Mouse (Mus musculus) intestine, embryonic 16.5 days (tissue): Measurements from ENCODE around the gene Mipep. TPM values are rescaled to one million over a fixed set of nuclear protein-coding genes. Genes with fewer than 3 reads are reported as not detected.

ENCODE experiments used
- ATAC-seq: fragments of 200-750 bp; cut with Nextera tagmentation; 2 replicates; pipeline ENCODE4 v1.8.0; 2017; ENCODE audit warnings: moderate TSS enrichment, moderate library complexity
- H3K27ac ChIP-seq: fragments of 300-500 bp; sonication (generic); 2 replicates; pipeline ENCODE4 v1.5.1; 2014; ENCODE audit warnings: mild to moderate bottlenecking, low read length
- H3K27me3 ChIP-seq: fragments of 300-500 bp; sonication (generic); replicated peaks from 2 replicates; pipeline ENCODE4 v1.6.1; 2014; ENCODE audit warnings: low read length, control low read depth, mixed read lengths; ENCODE audit not compliant: control insufficient read depth, insufficient read depth
- H3K36me3 ChIP-seq: fragments of 300-500 bp; sonication (generic); 2 replicates; pipeline ENCODE4 v1.6.1; 2014; ENCODE audit warnings: low read length, control low read depth; ENCODE audit not compliant: control insufficient read depth, insufficient read depth
- H3K4me1 ChIP-seq: fragments of 300-500 bp; sonication (generic); 2 replicates; pipeline ENCODE4 v1.6.1; 2014; ENCODE audit warnings: low read length, control low read depth, mixed read lengths; ENCODE audit not compliant: control insufficient read depth, insufficient read depth
- H3K4me2 ChIP-seq: fragments of 300-500 bp; sonication (generic); 2 replicates; pipeline ENCODE4 v1.6.1; 2014; ENCODE audit warnings: low read depth, low read length, control low read depth
- H3K4me3 ChIP-seq: fragments of 300-500 bp; sonication (generic); 2 replicates; pipeline ENCODE4 v1.5.1; 2014; ENCODE audit warnings: mild to moderate bottlenecking, low read length
- H3K9ac ChIP-seq: fragments of 300-500 bp; sonication (generic); 2 replicates; pipeline ENCODE4 v1.6.1; 2014; ENCODE audit warnings: low read depth, low read length
- H3K9me3 ChIP-seq: fragments of 300-500 bp; sonication (generic); 2 replicates; pipeline ENCODE4 v1.6.1; 2016; ENCODE audit warnings: low read length, control low read depth; ENCODE audit not compliant: control insufficient read depth
- WGBS: fragments of 180-500 bp; shearing (Covaris S2); extraction: QIAGEN DNeasy Blood & Tissue Kit; methylation state at CpG from one replicate; pipeline ENCODE4 v1.1.7; 2014; 5-methylcytosine and 5-hydroxymethylcytosine counted together
- polyA plus RNA-seq: library from polyadenylated mRNA; unstranded; fragments of >200 nt; fragmentation: Nextera tagmentation; extraction: Ambion mirVana; gene quantifications from 2 replicates; pipeline ENCODE4 v1.2.1, GENCODE M21; 2015

Gene Mipep
- 20.0 and 21.2 TPM in 2 replicates for polyA plus RNA-seq

GRCm38 (mm10) chr14:60784427-60785315, at the start of gene Mipep:
Mipep (plus strand) TSS chr14:60784573.
- Histone ChIP-seq H3K27ac (peak within 1 kb of the TSS; percentile 28; the same call in 1 of the 2 replicates), H3K9me3 (no peaks in the 10 kb centered on the region), H3K27me3 (no peaks in the 10 kb centered on the region), H3K36me3 (no peaks in the 10 kb centered on the region), H3K4me1 (no peaks in the 10 kb centered on the region), H3K9ac (peak within 1 kb of the TSS; percentile 85), H3K4me2 (peak within 1 kb of the TSS; percentile 81), H3K4me3 (peak within 1 kb of the TSS; percentile 84)
- under 1% methylated on average over 60 of the region's 61 CpGs for WGBS
- ATAC-seq: peak; percentile 96

GRCm38 (mm10) chr14:60735206-60735605, 49.2 kb upstream of the Mipep start:
- 59% methylated on average over 5 of the region's 5 CpGs for WGBS
- Histone ChIP-seq H3K4me3 (no peak overlapping the region), H3K4me2 (no peak overlapping the region), H3K4me1 (peaks cover 47% of the 10 kb centered on the region), H3K27me3 (no peaks in the 10 kb centered on the region), H3K9me3 (no peaks in the 10 kb centered on the region), H3K36me3 (no peaks in the 10 kb centered on the region), H3K27ac (peak overlapping the region; percentile 41; the same call in 1 of the 2 replicates), H3K9ac (no peak overlapping the region)
- ATAC-seq: no peak

- WGBS: 53% methylated on average over 13 of the region's 13 CpGs
- Histone ChIP-seq H3K36me3 (no peaks in the 10 kb centered on the region), H3K27ac (peak overlapping the region; percentile 58), H3K4me1 (peaks cover 52% of the 10 kb centered on the region), H3K9ac (peak overlapping the region; percentile 39), H3K4me3 (no peak overlapping the region), H3K27me3 (no peaks in the 10 kb centered on the region), H3K4me2 (peak overlapping the region; percentile 31; the same call in 1 of the 2 replicates), H3K9me3 (no peaks in the 10 kb centered on the region)
- no peak for ATAC-seq
Measured at GRCm38 (mm10) chr14:60735848-60736547, 48.4 kb upstream of the Mipep start.

- peak overlapping the region; percentile 31; the same call in 1 of the 2 replicates for H3K4me2 ChIP-seq
- no peaks in the 10 kb centered on the region for H3K36me3 ChIP-seq
- H3K27ac ChIP-seq: peak overlapping the region; percentile 58
- WGBS: 17% methylated on average over 4 of the region's 4 CpGs
- peaks cover 56% of the 10 kb centered on the region for H3K4me1 ChIP-seq
- ATAC-seq: peak; percentile 41
- no peaks in the 10 kb centered on the region for H3K27me3 ChIP-seq
- H3K9ac ChIP-seq: peak overlapping the region; percentile 39
- no peak overlapping the region for H3K4me3 ChIP-seq
- no peaks in the 10 kb centered on the region for H3K9me3 ChIP-seq
Measured at GRCm38 (mm10) chr14:60736591-60737192, 47.7 kb upstream of the Mipep start.

GRCm38 (mm10) chr14:60737202-60737611, 47.2 kb upstream of the Mipep start:
- Histone ChIP-seq H3K4me2 (0 out of 2 replicates have a peak overlapping the region, but pooled peaks have one; percentile 24), H3K4me1 (peaks cover 53% of the 10 kb centered on the region), H3K9ac (no peak overlapping the region), H3K27ac (peak overlapping the region; percentile 58), H3K27me3 (no peaks in the 10 kb centered on the region), H3K36me3 (no peaks in the 10 kb centered on the region), H3K9me3 (no peaks in the 10 kb centered on the region), H3K4me3 (no peak overlapping the region)
- no peak for ATAC-seq
- WGBS: 40% methylated on average over 7 of the region's 7 CpGs

- no peak for ATAC-seq
- no peaks in the 10 kb centered on the region for H3K36me3 ChIP-seq
- H3K9me3 ChIP-seq: no peaks in the 10 kb centered on the region
- H3K4me3 ChIP-seq: no peak overlapping the region
- H3K27ac ChIP-seq: peak overlapping the region; percentile 80
- 0 out of 2 replicates have a peak overlapping the region, but pooled peaks have one; percentile 16 for H3K4me2 ChIP-seq
- no peaks in the 10 kb centered on the region for H3K27me3 ChIP-seq
- 60% methylated on average over 10 of the region's 10 CpGs for WGBS
- peaks cover 44% of the 10 kb centered on the region for H3K4me1 ChIP-seq
- H3K9ac ChIP-seq: no peak overlapping the region; the same call in 1 of the 2 replicates
Measured at GRCm38 (mm10) chr14:60738434-60738938, 45.9 kb upstream of the Mipep start.

GRCm38 (mm10) chr14:60739155-60739554, 45.2 kb upstream of the Mipep start:
- H3K27me3 ChIP-seq: no peaks in the 10 kb centered on the region
- no peaks in the 10 kb centered on the region for H3K9me3 ChIP-seq
- ATAC-seq: no peak
- H3K4me1 ChIP-seq: peaks cover 44% of the 10 kb centered on the region
- no peak overlapping the region for H3K4me2 ChIP-seq
- H3K36me3 ChIP-seq: no peaks in the 10 kb centered on the region
- H3K9ac ChIP-seq: no peak overlapping the region
- H3K27ac ChIP-seq: no peak overlapping the region; the same call in 1 of the 2 replicates
- no peak overlapping the region for H3K4me3 ChIP-seq
- WGBS: 32% methylated on average over 8 of the region's 9 CpGs

GRCm38 (mm10) chr14:60739616-60740015, 44.8 kb upstream of the Mipep start:
- peak overlapping the region; percentile 17; the same call in 1 of the 2 replicates for H3K27ac ChIP-seq
- 66% methylated on average over 12 of the region's 12 CpGs for WGBS

More at GRCm38 (mm10) chr14:60739616-60740015, 44.8 kb upstream of the Mipep start:
- Histone ChIP-seq H3K27me3 (no peaks in the 10 kb centered on the region), H3K9ac (no peak overlapping the region), H3K36me3 (no peaks in the 10 kb centered on the region), H3K4me3 (no peak overlapping the region), H3K9me3 (no peaks in the 10 kb centered on the region), H3K4me2 (no peak overlapping the region), H3K4me1 (peaks cover 44% of the 10 kb centered on the region)
- no peak for ATAC-seq
